Mouse (Mus musculus): ENCODE data around the gene Pla2g15. TPM values are rescaled to one million over a fixed set of nuclear protein-coding genes. Genes with fewer than 3 reads are reported as not detected.

Pla2g15 gene
- total and polyA plus RNA-seq, 3 experiments = 6.9 to 8.0 (median 7.0) TPM

- Histone ChIP-seq H3K4me1 (ENCODE audit: control insufficient read depth in 1 of 2, insufficient read depth in 2 of 2) (peaks cover 0 to 14% of the 10 kb centered on the region in 2 experiments; a peak in 2 of 4 replicates), H3K27ac (ENCODE audit: insufficient read depth, low read depth) (no peak overlapping the region), H3K27me3 (replicated peaks) (no peaks in the 10 kb centered on the region), H3K9me3 (replicated peaks; ENCODE audit: low read length) (no peaks in the 10 kb centered on the region), H3K9ac (ENCODE audit: insufficient read depth, low read depth) (no peak overlapping the region), H3K4me2 (ENCODE audit: insufficient read depth, low read depth, poor library complexity, severe bottlenecking) (no peak overlapping the region), H3K4me3 (replicated peaks in 1 of 3; ENCODE audit: low read depth in 2 of 3, low read length in 2 of 3, poor library complexity in 1 of 3) (no peak overlapping the region), H3K79me2 (replicated peaks; ENCODE audit: control insufficient read depth, extremely low read depth, insufficient read depth, poor library complexity, severe bottlenecking) (peaks cover 45% of the 10 kb centered on the region), H3K36me3 (replicated peaks in 1 of 2; ENCODE audit: control insufficient read depth in 1 of 2, insufficient read depth in 1 of 2, low read length in 1 of 2) (peaks cover 17 to 59% of the 10 kb centered on the region in 2 experiments)
- DNase-seq (ENCODE audit: extremely low read depth) = no peak
- TF ChIP-seq HCFC1 (IDR thresholded peaks at IDR 0.05; ENCODE audit: low read depth, low read length) = no peak
- no peak for TF ChIP-seq USF1 (IDR thresholded peaks at IDR 0.05; ENCODE audit: low read depth, low read length)
- no peak for TF ChIP-seq CHD1 (IDR thresholded peaks at IDR 0.05; ENCODE audit: low read depth, low read length)
- TF ChIP-seq MEF2A (IDR thresholded peaks at IDR 0.05; ENCODE audit: borderline replicate concordance, low read depth, low read length) = no peak
- TF ChIP-seq CHD2 (IDR thresholded peaks at IDR 0.05; ENCODE audit: low read length) = no peak
- no peak for TF ChIP-seq USF2 (conservative IDR thresholded peaks at IDR 0.05; ENCODE audit: low read depth, low read length)
- TF ChIP-seq ETS1 (conservative IDR thresholded peaks at IDR 0.05; ENCODE audit: low read depth, low read length) = no peak
- no peak for TF ChIP-seq ZKSCAN1 (IDR thresholded peaks at IDR 0.05; ENCODE audit: borderline replicate concordance, low read depth, low read length)
- TF ChIP-seq MXI1 (IDR thresholded peaks at IDR 0.05; ENCODE audit: low read depth, low read length) = no peak
- TF ChIP-seq UBTF (IDR thresholded peaks at IDR 0.05; ENCODE audit: low read depth, low read length) = no peak
- TF ChIP-seq POLR2A (IDR thresholded peaks at IDR 0.05; ENCODE audit: low read depth, low read length) = no peak
- TF ChIP-seq ZMIZ1 (IDR thresholded peaks at IDR 0.05; ENCODE audit: low read depth, low read length) = no peak
- no peak for TF ChIP-seq E2F4 (IDR thresholded peaks at IDR 0.05; ENCODE audit: insufficient replicate concordance, low read depth, low read length)
- no peak for TF ChIP-seq TCF12 (IDR thresholded peaks at IDR 0.05; ENCODE audit: low read depth, low read length)
- TF ChIP-seq JUN (IDR thresholded peaks at IDR 0.05; ENCODE audit: insufficient read depth, low read depth, low read length) = no peak
- TF ChIP-seq ZNF384 (IDR thresholded peaks at IDR 0.05; ENCODE audit: low read depth, low read length) = no peak
- TF ChIP-seq JUND (conservative IDR thresholded peaks at IDR 0.05; ENCODE audit: low read depth, low read length) = no peak
- no peak for TF ChIP-seq SIN3A (IDR thresholded peaks at IDR 0.05; ENCODE audit: low read length)
- TF ChIP-seq CTCF (conservative IDR thresholded peaks at IDR 0.05 in 1 of 2, IDR thresholded peaks at IDR 0.05 in 1 of 2; ENCODE audit: low read depth in 2 of 2, low read length in 2 of 2) = no peak
- dilution Hi-C loops (cut with MboI; ENCODE audit: extremely low pct_ligation_motif_present, extremely low pct_unique_long_range_greater_than_20kb, low sequenced_read_pairs) (no loop called here), in situ Hi-C loops (cut with MboI; ENCODE audit: low pct_ligation_motif_present, low pct_unique_long_range_greater_than_20kb, low sequenced_read_pairs) (no loop called here)
Measured at GRCm38 (mm10) chr8:106177594-106177993, 27.4 kb downstream of the Pla2g15 start.

GRCm38 (mm10) chr8:106178428-106178827, 28.2 kb downstream of the Pla2g15 start:
- DNase-seq (ENCODE audit: extremely low read depth) = no peak
- no peak overlapping the region for H3K4me3 ChIP-seq (replicated peaks in 1 of 3; ENCODE audit: low read depth in 2 of 3, low read length in 2 of 3, poor library complexity in 1 of 3)
- in situ Hi-C loops (cut with MboI; ENCODE audit: low pct_ligation_motif_present, low pct_unique_long_range_greater_than_20kb, low sequenced_read_pairs) (no loop called here), dilution Hi-C loops (cut with MboI; ENCODE audit: extremely low pct_ligation_motif_present, extremely low pct_unique_long_range_greater_than_20kb, low sequenced_read_pairs) (no loop called here)
- H3K9me3 ChIP-seq (replicated peaks; ENCODE audit: low read length) = no peaks in the 10 kb centered on the region
- no peak overlapping the region for H3K27ac ChIP-seq (ENCODE audit: insufficient read depth, low read depth)
- H3K4me2 ChIP-seq (ENCODE audit: insufficient read depth, low read depth, poor library complexity, severe bottlenecking) = no peak overlapping the region
- TF ChIP-seq CTCF (conservative IDR thresholded peaks at IDR 0.05 in 1 of 2, IDR thresholded peaks at IDR 0.05 in 1 of 2; ENCODE audit: low read depth in 2 of 2, low read length in 2 of 2) (no peak), EP300 (IDR thresholded peaks at IDR 0.05; ENCODE audit: low read length) (no peak), RAD21 (IDR thresholded peaks at IDR 0.05; ENCODE audit: low read depth, low read length) (no peak), CHD1 (IDR thresholded peaks at IDR 0.05; ENCODE audit: low read depth, low read length) (no peak), POLR2AphosphoS2 (IDR thresholded peaks at IDR 0.05; ENCODE audit: low read depth, low read length) (no peak), SIN3A (IDR thresholded peaks at IDR 0.05; ENCODE audit: low read length) (no peak), USF2 (conservative IDR thresholded peaks at IDR 0.05; ENCODE audit: low read depth, low read length) (no peak), MEF2A (IDR thresholded peaks at IDR 0.05; ENCODE audit: borderline replicate concordance, low read depth, low read length) (no peak), RCOR1 (conservative IDR thresholded peaks at IDR 0.05; ENCODE audit: low read depth, low read length) (no peak), POLR2A (IDR thresholded peaks at IDR 0.05; ENCODE audit: low read depth, low read length) (no peak), KAT2A (IDR thresholded peaks at IDR 0.05; ENCODE audit: insufficient replicate concordance, low read length) (no peak), CHD2 (IDR thresholded peaks at IDR 0.05; ENCODE audit: low read length) (no peak), UBTF (IDR thresholded peaks at IDR 0.05; ENCODE audit: low read depth, low read length) (no peak), BHLHE40 (IDR thresholded peaks at IDR 0.05; ENCODE audit: low read depth, low read length) (no peak), ELF1 (IDR thresholded peaks at IDR 0.05; ENCODE audit: low read depth, low read length) (no peak)
- H3K27me3 ChIP-seq (replicated peaks) = no peaks in the 10 kb centered on the region
- H3K4me1 ChIP-seq (ENCODE audit: control insufficient read depth in 1 of 2, insufficient read depth in 2 of 2) = peaks cover 0 to 10% of the 10 kb centered on the region in 2 experiments; a peak in 2 of 4 replicates
- H3K79me2 ChIP-seq (replicated peaks; ENCODE audit: control insufficient read depth, extremely low read depth, insufficient read depth, poor library complexity, severe bottlenecking) = peaks cover 39% of the 10 kb centered on the region
- peaks cover 17 to 60% of the 10 kb centered on the region in 2 experiments for H3K36me3 ChIP-seq (replicated peaks in 1 of 2; ENCODE audit: control insufficient read depth in 1 of 2, insufficient read depth in 1 of 2, low read length in 1 of 2)
- H3K9ac ChIP-seq (ENCODE audit: insufficient read depth, low read depth) = no peak overlapping the region
